Mouse (Mus musculus) liver, adult (tissue): ENCODE results near the gene Ccdc114.
"Not testable (repeated sequence)": the region's sequence is repeated elsewhere in the genome, so short reads cannot be mapped to it uniquely, and the experiment has no call there.

ENCODE experiments used
- GATA4 ChIP-seq: IDR thresholded peaks from 2 replicates; pipeline ENCODE4 v1.6.1; 2014; ENCODE audit warnings: mild to moderate bottlenecking, low read length; ENCODE audit not compliant: insufficient replicate concordance

The Ccdc114 gene

DNA sequence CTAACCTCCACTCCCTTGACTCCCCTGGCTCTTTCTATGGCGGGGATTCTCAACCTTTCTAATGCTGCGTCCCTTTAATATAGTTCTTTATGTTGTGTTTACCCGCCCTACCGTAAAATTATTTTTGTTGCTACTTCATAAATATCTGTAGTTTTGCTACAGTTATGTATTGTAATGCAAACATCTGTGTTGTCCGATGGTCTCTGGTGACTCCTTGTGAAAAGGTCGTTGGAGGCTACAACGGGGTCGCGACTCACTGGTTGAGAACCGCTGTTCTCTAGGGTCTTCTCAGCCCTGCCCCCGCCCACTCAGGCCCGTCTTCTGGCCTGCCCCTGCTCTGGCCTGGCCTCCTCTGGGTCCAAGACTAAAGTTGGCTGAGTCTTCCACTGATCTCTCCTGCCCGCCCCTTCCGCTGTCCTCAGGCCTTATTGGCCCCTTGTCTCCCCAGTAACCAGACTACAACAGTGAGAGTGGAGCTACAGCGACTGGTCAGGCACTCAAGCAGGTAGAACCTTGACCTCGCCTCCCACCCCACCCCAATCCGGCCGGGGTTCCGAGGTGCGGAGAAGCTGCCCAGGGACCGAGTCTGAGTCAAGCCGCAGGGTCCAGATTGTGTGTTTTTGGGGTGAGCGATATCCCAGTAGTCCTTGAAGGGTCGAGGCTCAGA, at the start of gene Ccdc114:
TSS of gene Ccdc114 (plus strand) at position 311 of the 667 bp plus-strand sequence.
- no peak for TF ChIP-seq GATA4

- TF ChIP-seq GATA4, result no peak
Observed at GRCm38 (mm10) chr7:45876895-45877294, 47.0 kb upstream of the Ccdc114 start.

DNA sequence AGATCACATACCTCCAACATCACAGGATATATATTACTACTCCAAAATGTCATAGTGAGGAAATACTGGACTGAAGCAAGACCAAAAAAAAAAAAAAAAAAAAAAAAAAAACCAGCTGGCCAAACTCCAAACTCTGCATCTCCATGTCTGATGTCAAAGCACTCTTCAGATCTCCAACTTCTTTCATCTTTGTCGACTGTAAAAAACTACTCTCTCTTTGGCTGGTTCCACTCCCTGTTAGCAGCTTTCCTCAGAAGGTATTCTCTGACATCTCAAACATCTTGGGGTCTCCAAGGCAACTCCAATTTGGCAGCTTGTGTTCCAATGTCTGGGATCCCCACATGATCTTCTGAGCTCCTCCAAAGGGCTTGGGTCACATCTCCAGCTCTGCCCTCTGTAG, 45.6 kb upstream of the Ccdc114 start, which contains the start of gene Grin2d:
TSS of gene Grin2d (minus strand) at position 101 of the 400 bp plus-strand sequence.
- not testable (repeated sequence) for TF ChIP-seq GATA4

DNA sequence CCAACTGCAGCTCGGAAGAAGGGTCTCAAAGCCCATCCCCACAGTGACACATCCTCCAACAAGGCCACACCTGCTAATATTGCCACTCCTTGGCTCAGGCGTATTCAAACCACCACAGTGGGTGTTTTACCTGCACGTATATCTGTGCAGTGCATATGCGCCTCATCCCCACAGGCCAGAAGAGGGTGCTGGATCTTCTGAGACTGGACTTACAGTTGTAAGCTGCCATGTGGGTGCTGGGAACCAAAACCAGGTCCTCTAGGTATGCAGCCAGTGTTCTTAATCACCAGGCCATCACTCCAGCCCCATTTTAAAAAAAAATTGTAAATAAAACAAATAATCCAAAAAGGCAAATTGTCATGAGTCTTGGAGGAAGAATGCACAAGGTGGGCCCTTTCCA, 43.3 kb upstream of the Ccdc114 start:
- no peak for TF ChIP-seq GATA4

- no peak for TF ChIP-seq GATA4
Observed at GRCm38 (mm10) chr7:45881011-45881410, 42.9 kb upstream of the Ccdc114 start.

- no peak for TF ChIP-seq GATA4
Observed at GRCm38 (mm10) chr7:45887246-45887645, 36.6 kb upstream of the Ccdc114 start.

- no peak for TF ChIP-seq GATA4
Observed at GRCm38 (mm10) chr7:45892651-45893050, 31.2 kb upstream of the Ccdc114 start.

DNA sequence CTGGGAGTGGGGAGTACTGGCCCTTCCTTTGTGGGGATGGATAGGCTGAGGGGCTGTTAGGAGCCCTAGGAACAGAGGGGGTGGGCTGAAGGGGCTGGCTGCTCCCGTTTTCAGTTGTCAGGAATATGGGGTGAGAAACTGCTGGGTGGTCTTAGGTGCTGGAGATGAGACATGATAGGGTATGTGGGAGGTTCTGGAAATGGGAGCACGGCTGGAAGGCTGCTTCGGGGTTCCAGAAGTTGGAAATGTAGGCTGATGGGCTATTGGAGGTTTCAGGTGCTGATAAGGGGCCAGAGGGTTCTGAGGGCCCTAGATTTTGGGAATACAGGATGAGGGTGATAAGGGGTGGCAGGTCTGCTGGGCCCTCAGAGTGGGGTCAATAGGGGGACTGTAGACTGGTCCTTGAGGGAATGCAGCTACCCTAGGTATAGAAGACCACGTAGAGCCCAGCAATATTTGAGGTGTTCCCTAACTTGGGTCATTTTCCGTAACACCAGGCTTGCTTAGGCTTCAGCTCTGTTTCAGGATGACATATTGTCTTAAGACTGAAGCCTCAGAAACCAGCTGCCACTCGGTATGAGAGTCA, 27.8 kb upstream of the Ccdc114 start:
- no peak for TF ChIP-seq GATA4

- peak; percentile 49; the same call in 1 of the 2 replicates for TF ChIP-seq GATA4
Observed at GRCm38 (mm10) chr7:45896517-45897257, 27.2 kb upstream of the Ccdc114 start, which contains the start of the genes Syngr4 and Tmem143. Syngr4 (minus strand) TSS chr7:45896714. Tmem143 (plus strand) TSS chr7:45896941.

DNA sequence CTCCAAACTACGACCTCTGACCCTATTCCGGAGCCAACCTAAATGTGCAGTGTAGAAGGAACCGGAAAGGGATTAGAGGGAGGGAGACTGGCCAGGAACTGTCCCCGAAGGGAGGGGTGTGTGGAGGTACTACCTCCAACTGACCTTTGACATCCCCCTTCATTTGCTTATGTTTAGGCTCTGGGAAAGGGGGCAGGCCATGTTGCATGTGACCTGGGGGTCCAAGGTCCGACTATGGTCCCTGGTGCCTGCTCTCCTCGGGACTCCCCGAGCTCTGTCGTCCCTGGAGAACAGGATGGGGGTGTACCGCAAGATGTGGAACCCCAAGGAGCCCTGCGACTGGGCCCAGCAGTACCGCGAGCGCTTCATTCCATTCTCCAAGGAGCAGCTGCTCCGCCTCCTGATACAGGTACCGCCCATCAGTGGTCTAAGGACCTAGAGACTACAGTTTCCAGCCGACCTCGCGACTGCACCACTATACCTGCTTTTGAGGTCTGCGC, 26.6 kb upstream of the Ccdc114 start:
- no peak for TF ChIP-seq GATA4

DNA sequence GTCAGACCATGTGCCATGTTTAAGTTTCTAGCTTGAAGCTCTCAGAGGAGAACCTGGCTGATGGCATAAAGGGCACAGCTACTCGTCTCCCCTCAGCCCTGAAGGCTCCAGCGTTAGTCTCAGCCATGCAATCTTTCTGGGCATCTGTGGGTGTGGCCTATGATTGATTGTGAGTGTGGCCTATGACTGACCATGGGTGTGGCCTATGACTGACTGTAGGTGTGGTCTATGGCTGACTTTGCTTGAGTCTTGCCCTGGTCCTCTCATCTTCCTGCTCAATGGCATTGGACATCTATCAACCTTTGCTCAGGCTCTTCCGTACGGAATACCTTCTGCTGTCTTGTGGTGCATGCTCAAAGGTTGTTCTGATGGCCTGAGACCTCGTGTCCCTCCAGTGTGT, 22.3 kb upstream of the Ccdc114 start:
- no peak for TF ChIP-seq GATA4

- no peak for TF ChIP-seq GATA4
Observed at GRCm38 (mm10) chr7:45902481-45903002, 21.3 kb upstream of the Ccdc114 start.

- TF ChIP-seq GATA4, result no peak
Observed at GRCm38 (mm10) chr7:45906622-45907021, 17.2 kb upstream of the Ccdc114 start.

DNA sequence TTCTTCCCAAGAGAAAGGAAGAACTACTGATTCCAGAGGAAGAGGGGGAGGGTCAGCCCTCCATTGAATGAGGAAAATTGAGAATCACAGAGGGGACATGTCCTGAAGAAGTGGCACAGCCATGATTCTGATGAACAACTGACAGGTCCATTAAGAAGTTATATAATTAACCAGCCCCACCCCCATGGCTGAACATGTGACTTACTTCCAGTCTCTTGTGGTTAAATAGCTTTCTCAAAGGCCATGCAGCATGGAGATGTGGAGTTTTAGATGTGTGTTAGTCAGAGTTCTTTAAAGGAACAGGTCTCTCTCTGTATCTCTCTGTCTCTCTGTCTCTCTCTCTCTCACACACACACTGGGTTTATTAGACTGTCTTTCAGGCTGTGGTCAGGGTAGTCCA, 15.5 kb upstream of the Ccdc114 start:
- TF ChIP-seq GATA4, result no peak

DNA sequence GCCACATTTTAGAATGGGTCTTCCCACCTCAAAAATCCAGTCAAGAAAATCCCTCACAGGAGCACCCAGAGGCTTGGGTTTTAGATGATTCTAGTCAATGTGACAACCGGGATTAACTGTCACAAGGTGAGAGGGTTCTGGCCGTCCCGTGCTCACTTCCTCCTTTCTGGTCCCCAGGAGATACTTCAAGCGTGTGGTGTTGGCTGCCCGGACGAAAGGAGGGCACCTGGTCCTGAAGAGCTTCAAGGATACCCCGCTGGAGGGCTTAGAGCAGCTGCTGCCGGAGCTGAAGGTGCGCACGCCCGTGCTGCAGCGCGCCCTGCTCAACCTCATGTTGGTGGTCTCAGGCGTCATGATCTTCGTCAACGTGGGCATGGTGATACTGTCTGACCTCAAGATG, 14.7 kb upstream of the Ccdc114 start:
- TF ChIP-seq GATA4, result no peak
